Mouse (Mus musculus): ENCODE results near the gene Coasy.

The Coasy gene

DNA sequence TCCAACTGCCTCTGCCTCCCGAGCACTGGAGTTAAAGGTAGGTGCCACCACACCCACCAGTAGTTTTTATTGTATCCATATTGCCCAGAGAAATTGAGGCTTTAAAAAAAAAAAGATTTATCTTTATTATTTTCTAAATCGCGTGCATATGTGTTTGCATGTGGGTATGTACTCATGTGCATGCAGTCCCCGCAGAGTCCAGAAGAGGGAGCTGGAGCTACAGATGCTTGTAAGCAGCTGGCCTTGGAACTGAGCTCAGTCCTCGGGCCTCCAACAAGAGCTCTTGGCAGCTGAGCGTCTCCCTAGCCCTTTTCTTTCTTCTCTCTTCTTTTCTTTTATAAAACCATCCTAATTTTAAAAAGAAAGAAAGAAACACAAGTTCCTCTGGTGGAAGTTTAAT is 49.3 kb downstream of the Coasy start:
- peak; percentile 93 for DNase-seq (ENCODE audit: low read depth, low spot score)

- DNase-seq (ENCODE audit: low read depth, low spot score) = no peak
Observed at GRCm38 (mm10) chr11:101133037-101133436, 50.7 kb downstream of the Coasy start.

DNA sequence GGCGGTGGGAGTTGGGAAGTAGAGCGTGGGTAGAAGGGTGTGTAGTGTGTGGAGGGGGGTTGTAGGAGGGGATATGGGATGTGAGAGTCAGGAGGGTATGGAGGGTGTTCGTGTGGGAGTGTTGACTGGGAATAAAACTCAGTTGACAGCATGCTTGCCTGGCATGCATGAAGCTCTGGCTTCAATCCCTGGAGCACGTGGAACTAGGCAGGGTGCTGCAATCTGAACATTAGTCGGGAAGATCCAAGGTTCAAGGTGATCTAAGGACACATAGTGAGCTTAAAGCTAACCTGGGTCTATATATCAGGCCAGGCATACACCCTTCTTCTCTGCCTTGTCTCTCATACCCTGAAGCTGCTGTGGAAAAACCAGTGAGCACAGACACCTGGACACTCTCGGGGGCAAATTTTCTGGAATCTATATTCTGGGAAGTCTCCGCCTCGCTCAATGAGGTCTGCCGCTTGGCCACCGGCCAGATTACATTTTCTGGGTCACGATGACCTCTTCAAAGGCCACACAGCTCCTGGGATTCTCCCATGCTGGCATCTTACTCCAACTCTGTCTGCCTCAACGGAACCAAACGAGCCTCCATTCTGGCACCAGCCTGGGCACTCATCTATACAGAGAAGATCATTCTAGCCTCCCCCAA is 52.0 kb downstream of the Coasy start:
- DNase-seq (ENCODE audit: low read depth, low spot score) = no peak

Data from ES-CJ7 (cell line).